Mouse (Mus musculus) B cell, adult 2 months (primary cell): ENCODE data around the gene Arhgap23.

ENCODE experiments used
- DNase-seq, 2 experiments: peaks; one replicate each; pipeline ENCODE4 v3.0.0; 2022

Gene Arhgap23

DNA sequence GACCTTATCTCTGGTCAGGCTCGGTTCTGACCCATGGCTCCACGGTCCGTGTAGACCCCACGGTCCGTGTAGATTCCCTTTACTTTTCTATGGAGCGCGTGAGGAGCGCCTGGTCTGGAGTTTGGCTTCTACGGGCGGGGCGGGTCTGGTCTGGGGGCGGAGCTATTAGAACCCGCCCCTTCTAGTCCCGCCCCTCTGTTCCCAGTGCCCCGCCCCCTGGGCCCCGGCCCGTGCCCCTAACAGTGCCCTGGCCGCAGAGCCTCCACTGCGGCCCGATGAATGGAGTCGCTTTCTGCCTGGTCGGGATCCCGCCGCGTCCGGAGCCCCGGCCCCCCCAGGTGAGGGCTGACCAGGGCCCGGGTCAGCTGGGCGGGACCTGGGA is at the start of gene Arhgap23:
Gene Arhgap23 (plus strand): TSS at position 204 of the 382 bp plus-strand sequence.
- peak; percentile 63 to 65 for DNase-seq

DNA sequence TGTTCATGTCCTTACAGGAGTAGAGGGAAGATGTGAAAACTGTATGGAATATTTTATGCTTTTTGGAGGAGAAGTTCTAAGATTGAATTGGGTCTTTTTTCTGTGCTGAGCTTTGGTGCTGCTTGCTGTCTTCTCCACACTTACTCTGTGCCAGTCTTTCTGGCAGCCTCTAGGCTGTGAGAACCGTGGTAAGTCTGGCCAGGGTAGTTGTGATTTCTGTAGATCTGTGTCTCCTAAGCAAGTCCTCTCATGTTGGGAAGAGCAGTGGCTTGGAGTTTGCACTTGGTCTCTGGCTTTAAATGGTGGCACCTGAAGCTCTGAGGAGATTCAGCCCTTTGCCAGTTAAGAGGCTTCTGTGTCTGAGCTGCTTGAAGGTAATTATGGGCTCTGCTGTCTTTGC is 49.8 kb upstream of the Arhgap23 start:
- DNase-seq, result no peak

DNA sequence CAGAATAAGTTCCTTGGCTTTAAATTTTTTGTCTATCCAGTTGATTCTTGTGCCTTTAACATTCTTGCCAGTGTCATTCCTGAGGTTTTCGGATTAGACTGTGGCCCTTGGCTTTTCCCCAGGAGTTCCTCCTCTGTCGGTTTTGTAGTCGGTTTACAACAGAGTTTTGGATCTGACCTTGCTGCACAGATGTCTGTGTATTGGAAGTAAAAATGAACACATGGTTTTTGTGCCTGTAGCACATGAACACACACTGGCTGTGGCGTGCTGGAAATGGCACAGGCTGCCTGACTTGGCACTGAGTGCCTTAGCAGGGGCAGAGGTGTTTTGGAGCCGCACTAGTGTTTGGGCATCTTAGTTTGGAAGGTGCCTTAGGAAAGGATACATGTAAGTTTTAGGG is 46.8 kb upstream of the Arhgap23 start:
- DNase-seq, result no peak

DNA sequence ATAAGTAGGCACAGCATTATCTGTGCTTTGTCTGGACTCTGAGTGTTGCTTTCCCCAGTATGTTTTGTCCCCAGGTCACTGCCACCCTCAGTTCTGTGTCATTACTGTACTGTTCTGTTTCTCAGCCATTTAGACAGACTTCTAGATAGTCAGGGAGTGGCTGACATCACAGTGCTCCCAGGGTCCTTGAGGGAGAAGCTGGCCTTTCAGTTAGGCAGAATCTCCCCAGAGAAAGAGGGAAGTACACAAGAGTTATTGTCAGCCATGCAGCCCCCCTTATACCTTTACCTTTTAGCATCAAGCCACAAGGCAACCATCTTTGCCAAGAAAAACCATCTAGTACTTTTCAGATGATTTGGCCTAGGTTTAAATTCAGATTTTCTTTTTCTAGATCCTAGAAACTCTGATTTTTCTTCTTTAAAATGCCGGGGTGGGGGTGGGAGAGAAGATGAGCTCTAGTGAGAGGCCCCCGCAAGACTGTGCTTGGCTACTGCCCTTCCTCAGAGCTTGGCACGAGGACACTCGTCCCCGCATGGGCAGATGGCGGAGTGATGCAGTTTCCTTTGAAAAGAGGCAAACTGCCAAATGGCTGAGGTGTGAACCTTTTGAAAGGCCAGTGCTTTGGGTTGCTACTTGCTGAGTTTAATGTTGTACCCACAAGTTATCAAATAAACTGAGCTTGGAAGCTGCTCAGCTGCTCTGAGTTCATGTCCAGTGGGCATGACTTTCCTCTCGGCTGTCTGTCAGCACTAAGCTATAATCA is 44.8 kb upstream of the Arhgap23 start:
- no peak for DNase-seq

DNA sequence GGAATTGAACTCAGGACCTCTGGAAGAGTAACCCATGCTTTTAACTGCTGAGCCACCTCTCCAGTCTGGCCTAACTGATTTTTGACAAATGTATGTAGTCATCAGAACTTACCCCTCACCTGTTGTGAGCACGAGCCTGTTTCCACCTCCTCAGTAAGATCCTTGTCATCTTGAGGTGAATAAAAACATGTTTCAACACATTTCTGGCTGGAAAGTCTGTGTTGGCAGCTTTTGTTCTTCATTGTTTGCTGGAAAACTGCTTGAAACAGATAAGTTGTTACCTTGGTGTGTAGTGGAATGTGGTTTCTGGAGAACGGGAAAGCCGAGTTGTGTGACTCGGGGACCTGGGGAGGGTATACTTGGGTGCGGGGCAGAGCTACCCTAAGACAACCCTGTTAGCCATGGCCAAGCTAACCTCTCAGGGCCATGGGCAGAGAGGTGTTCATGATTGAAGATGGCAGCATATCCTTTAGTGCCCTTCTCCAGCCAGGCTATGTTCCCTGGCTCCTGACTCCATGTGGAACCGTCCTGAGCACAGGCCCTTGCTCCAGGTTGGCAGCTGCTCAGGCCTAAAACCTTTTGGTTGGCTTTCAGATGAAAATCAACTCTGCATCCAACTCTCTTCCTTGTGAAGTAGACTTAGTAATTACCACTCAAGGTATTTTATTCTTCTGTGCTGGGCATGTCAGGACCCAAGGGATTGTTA is 43.0 kb upstream of the Arhgap23 start:
- no peak for DNase-seq

DNA sequence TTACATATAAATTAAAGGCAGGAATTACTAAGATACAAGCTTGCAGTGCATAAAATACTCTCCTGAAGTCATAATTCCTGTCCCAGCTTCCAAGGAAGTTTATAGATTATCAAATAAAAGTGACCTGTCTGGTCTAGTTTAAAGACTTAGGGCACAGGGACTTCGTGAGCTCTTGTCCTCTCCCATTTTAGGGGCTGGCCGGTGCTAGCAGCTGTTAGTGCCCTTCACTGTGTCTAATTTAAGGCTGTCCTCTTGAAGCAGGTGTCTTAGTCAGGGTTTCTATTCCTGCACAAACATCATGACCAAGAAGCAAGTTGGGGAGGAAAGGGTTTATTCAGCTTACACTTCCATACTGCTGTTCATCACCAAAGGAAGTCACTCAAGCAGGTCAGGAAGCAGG is 41.9 kb upstream of the Arhgap23 start:
- DNase-seq, result no peak

DNA sequence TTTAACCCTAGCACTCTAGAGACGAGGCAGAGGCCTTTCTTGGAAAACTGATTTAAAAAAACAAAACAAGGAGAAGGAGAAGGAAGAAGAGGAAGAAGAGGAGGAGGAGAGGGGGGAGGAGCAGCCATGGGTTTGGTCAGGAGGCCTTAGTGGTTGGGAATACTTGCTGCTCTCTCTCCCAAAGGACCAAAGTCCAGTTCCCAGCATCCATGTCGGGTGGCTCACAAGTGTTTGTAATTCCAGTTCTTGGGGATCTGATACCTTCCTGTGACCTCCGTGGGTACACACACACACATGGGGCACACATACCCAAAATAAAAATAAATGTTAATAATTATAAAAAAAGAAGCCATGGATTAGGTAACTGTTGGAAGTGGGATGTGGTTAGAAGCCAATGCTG is 35.3 kb upstream of the Arhgap23 start:
- DNase-seq, result no peak

DNA sequence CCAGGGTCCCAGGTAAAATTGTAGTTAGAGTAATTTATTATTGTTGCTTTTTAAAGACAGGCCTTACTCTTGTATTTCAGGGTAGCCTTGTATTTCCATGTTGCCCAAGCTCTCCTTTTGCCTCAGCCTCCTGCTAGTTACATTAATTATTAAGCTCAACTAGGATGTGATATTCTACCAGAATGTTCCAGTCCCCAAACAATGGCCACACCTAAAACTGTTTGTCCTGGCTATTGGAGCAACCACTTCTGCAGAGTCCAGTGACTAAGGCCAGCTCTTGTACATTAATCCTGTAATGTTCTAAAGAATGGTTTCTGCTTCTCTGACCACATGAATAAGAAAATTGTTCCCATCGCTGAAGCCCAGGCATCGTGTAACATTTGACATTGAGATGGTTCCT is 32.3 kb upstream of the Arhgap23 start:
- no peak for DNase-seq

DNA sequence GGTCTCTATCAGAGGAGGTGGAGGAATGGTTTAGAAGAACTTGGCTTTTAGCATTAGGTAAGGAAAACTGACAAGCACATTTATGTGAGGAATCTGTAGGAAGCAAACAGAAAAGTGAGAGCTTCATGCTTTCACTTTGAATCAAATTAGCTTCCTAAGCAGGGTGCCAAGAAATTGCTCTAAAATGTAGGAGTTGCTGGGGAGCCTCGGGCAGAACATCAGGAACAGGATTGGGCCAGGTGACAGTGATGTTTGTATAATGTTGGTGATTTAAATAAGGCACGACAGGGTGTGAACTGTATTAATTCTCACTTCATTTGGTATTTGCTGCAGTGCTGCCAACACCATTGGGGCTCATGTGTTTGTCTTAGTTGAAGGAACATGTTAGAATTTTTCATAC is 31.6 kb upstream of the Arhgap23 start:
- DNase-seq, result no peak

DNA sequence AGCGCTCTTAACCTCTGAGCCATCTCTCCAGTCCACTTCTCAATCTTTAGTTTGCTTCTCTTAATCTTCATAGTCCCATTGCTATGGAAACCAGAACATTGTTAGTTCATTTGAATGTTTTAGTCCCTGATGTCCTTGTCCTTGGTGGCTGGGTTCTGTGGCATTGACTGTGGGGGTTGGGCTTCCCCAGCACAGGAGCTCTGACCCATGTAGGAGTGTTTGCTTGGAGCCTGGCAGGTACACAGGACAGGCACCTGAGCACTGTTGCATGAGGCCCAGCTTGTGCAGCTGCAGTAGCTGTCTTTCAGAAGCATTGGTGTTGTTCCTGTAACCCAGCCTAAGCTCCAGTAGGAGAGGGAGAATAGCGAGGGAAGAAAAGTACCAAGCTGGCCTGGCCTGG is 27.5 kb upstream of the Arhgap23 start:
- DNase-seq, result no peak

DNA sequence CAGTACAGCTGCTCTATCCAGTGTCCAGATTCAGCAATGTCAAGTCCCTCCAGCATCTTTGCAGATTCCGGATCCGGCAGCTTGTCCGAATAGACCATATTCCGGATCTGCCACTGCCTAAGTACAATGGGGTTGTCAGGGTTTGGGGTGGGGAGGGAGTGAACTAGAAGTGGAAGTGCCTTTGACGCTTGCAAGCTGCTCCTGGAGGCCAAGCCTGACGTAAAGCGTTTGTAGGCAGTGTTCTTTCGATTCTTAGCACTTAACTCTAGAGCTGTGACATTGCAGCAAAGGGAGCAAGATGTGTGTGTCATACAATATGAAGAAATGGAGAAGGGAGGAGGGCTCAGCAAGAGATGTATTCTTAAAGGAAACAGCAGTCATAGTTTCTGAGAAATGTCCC is 26.2 kb upstream of the Arhgap23 start:
- no peak for DNase-seq

DNA sequence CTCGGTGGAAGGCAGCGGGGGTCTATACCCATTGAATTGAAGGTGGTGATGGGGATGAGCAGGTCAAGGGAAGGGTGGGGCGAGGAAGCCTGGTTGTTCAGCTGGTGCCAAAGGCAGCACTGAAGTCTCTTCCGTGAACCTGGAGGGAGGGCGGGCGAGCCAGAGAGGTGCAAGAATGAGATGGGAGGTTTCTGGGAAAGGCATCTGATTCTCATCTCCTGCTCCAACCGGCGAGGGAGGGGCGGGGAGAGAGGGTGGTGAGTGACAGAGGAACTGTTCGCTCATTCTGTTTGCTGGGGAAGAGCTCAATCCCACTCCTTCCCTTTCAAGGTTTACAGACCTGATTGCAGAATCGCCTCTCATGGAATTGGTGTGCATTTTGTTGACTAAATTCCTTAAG is 21.7 kb upstream of the Arhgap23 start:
- DNase-seq, result no peak

DNA sequence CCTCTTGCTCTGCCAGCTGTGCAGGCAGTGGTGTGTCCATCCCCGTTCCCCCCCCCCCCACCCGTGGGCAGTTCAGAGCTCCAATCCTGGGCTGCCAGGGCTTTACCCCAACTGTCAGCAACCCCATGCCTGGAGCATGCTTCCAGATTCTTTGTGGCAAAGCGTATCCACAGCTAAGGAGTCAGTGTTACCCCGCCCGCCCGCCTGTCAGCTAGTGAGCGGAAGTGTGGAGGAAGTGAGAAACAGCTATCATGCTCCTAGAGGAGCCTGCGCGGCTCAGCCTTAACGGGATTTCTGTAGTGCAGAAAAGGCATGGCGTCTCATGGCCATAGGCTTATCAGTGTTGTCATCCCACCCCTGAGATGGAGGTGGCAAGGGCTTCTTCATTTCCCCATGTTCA is 21.2 kb upstream of the Arhgap23 start:
- peak; percentile 30 to 34 for DNase-seq

DNA sequence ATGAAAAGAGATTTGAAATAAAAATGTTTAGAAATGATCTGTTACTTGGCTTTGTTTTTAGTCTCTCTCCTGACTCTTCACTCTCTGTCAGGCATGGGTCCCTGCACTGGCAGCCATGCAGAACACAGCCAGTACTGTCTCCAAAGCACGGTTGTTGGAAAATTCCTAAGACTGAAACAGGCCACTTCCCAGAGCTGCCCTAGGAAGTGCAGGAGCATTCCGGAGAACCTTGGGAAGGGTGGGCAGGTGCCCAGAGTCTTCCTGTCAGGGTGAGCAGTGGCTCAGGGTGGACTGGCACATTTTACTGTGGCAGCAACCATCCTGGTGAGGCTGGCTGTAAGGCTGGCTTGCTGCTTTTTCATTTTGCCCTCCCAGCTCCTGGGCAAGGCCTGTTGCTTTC is 16.8 kb upstream of the Arhgap23 start:
- DNase-seq, result no peak

DNA sequence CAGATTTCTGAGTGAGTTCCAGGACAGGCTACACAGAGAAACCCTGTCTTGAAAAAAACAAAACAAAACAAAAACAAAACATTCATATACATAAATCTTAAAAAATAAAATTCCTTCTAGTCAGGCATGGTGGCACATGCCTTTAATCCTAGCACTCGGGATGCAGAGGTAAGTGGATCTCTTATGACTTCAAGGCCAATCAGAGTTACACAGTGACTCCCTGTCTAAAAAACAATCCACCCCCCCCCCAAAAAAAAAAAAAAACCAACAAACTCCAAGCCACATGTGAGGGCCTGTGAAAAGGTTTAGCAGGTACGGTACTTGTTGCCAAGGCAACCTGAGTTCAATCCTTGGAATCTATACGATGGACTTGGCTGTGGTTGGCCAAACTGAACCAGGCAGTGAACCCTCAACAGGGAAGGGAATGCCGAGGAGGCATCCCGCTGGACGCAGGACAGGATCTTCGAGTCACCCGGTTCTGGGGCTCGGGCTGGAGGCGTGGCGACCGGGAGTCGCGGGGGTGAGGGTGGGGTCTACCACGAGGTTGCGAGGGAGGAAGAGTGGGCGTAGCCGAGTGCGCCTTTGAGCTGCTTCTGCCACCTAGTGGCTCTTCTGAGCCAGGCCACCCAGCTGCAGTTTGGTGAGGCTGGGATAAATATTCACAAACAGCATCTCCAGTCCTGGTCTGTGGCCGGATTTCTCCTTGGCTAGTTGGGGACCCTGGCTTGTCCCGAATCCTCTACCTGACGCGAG is 15.2 kb upstream of the Arhgap23 start:
- DNase-seq, result peak; percentile 81 to 82

DNA sequence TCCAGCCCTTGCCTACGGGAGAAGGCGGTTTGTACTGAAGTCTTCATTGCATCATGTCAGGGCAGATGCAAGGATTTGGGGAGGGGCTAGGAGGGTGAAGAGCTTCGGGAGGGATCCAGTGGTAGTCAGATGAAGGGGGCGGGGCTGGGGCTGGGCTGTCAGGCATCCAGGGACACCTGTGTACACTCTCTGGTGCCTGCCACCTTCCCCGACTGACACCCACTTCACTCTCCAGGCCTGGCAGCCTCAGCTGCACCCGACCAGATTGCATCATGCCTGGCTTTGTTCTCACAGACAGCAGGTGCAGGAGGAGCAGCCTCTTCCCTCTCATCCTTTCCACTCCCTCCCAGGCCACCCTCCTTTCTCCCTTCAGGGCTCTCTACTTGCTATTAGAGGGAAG is 14.3 kb upstream of the Arhgap23 start:
- no peak for DNase-seq

DNA sequence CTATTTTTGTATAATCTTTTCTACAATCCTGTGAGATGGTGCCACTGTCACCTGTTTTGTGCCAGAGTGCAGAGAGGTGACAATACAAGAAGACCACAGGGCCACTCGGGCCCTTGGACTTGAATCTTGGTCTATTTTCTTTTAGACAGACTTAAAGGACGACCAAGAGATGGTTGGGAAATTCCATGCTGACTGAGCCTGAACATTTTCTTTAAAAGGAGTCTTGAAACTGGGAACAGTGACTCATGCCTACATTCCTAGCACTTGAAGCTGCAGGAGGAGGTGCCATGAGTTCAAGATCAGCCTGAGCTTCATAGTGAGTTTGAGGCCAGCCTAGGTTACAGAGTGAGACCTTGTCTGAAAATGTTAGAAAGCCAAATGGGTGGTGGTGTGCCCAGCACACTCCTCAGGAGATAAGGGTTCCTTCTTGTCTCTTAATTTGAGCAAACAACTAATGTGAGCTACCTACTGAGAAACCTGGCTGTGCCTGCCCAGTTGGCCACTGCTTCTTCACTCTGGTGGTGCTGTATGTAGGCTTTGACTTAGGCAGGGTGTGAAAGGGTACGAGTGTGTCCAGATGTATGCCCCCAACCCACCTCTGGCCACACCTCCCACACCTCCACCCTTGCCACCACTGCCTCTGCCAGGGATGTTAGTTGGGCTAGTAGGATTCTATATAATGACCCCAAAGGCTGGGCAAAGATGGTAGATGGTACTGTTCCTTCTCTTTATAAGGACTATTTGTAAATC is 13.5 kb upstream of the Arhgap23 start:
- DNase-seq, result no peak

DNA sequence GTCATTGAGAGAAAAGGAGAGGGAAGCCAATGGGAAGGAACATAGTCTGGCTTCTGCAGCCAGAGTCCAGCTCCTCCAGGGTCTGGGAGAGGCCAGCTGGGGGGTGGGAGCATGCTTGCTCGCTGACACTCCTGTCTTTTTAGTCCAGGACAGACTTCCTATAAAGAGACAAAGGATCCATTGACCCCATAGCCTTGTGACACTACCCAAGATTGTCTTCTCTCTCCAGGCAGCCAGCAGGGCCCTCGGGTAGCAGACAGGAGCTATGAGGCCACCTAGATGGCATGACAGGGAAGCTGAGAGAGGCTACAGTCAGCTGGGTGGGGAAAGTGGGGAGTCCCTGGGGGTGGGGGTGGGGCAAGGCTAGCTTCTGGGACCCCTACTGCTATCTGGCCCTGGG is 12.6 kb upstream of the Arhgap23 start:
- no peak for DNase-seq

DNA sequence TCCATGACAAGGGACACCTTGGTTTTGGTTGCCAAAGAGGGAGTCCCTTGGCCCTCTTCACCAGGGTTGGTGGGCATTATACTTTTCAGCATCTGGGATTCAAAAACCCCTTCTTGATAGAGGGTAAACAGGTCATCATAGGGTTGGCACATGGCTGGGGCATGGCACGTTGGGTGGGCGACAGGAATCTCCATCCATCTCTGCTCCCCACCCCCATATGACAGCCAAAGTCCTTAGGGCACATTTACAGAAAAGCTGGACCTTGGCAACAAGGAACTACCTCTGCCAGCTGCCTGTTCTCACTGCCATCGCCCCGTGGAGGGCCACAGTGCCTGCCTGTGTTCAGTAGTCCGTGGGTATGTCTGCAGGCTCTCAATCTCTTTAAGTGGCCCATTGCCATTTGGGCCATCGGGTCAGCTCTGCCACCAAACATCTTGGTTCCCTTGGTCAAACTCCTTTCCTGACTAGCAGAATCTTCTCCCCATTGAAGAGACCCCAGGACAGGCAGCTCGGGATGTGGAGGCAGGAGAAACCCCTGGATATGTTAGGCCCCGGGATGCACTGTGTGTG is 11.6 kb upstream of the Arhgap23 start:
- no peak for DNase-seq

DNA sequence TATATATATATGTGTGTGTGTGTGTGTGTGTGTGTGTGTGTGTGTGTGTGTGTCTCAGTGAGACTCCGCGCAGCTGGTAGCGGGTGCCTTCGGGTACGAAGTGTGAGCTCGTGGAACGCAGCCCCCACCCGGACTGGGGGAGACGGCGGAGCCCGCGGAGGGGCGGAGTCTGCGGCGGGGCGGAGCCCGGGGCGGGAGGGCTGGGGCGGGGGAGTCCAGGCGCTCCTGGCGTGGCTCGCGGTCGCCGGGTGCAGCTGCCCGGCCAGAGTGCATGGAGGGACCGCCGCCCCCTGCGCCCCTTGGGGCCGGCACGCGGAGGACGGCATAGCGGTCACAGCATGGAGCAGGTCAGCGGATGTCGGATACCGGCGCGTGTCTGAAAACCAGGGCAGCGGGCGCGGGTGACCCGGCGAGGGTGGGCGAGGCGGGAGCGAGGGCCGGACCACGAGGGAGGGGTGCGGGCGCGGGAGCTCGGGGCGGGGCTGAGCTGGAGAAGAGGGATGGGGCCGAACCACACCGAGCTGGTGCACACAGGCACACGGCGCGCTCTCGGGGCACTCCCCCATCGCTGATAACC is 11.1 kb upstream of the Arhgap23 start:
- DNase-seq, result peak; percentile 46 to 48

DNA sequence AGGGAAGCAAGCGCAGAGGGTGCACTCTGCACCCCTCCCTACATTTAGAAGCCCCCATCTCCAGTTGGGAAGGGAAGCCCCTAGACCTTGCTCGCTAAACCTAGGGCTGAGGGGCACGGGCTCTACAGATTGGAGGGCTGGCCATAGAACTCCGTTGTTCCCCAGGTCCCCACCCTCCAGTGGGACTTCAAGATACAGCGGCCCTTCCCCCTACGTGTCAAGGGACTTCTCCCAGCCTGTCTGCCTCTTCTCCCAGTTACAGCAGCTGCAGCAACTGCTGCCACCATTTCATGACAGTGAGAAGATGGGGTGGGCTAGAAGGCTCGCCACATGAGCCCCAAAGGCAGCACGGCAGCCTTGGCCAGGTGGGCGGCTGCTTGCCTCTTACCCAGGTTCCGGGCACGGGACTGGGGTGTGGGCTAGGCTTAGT is 10.6 kb upstream of the Arhgap23 start:
- peak; percentile 25 to 29 for DNase-seq
